Mouse (Mus musculus): Measurements from ENCODE around the gene Pde3a.

- TF ChIP-seq GATA1 (IDR thresholded peaks at IDR 0.05; ENCODE audit: borderline replicate concordance, low read length) (no peak), FLI1 (IDR thresholded peaks at IDR 0.05; ENCODE audit: low read length) (no peak)
These were observed 98.8 kb downstream of the Pde3a start for GRCm38 (mm10) chr6:141347870-141348269.
